Mouse (Mus musculus) heart, postnatal 36 days (tissue): ENCODE measurements around the gene Nrxn1. TPM values are rescaled to one million over a fixed set of nuclear protein-coding genes. Genes with fewer than 3 reads are reported as not detected.

ENCODE experiments used
- DNase-seq, 2 experiments: peaks; one replicate each; pipeline ENCODE4 v3.0.0; 2021 to 2022
- intact Hi-C: fragments of 180-260 bp; cut with DNase I; formaldehyde crosslinking; loops from one replicate; pipeline ENCODE4 v1.15.1; 2025
- total RNA-seq, 2 experiments: library from RNA; stranded (reverse); gene quantifications; 2 replicates each; pipeline ENCODE4 v1.2.3; 2021

The Nrxn1 gene
- total RNA-seq, 2 experiments from 2014 or later: 1.5 to 3.0 TPM

GRCm38 (mm10) chr17:90990747-90991146 lies 102.1 kb downstream of the Nrxn1 start:
- intact Hi-C loops: no loop called here

GRCm38 (mm10) chr17:90962904-90963531 lies 129.9 kb downstream of the Nrxn1 start:
- DNase-seq: peak in 1 of 2 experiments; percentile 3
- intact Hi-C loops: no loop called here

More at GRCm38 (mm10) chr17:90990747-90991146, 102.1 kb downstream of the Nrxn1 start:
- DNase-seq: no peak

GRCm38 (mm10) chr17:90955221-90955620 lies 137.7 kb downstream of the Nrxn1 start:
- intact Hi-C loops: no loop called here
- DNase-seq: no peak

GRCm38 (mm10) chr17:90934929-90935328 lies 157.9 kb downstream of the Nrxn1 start:
- no peak for DNase-seq
- intact Hi-C loops: no loop called here

GRCm38 (mm10) chr17:90913320-90913719 lies 179.6 kb downstream of the Nrxn1 start:
- intact Hi-C loops: no loop called here
- no peak for DNase-seq

- intact Hi-C loops: no loop called here
- DNase-seq: no peak
Observed at GRCm38 (mm10) chr17:90912746-90913145, 180.1 kb downstream of the Nrxn1 start.

- intact Hi-C loops: no loop called here
- DNase-seq: no peak
Observed at GRCm38 (mm10) chr17:90912341-90912740, 180.5 kb downstream of the Nrxn1 start.

- intact Hi-C loops: no loop called here
- no peak for DNase-seq
Observed at GRCm38 (mm10) chr17:90906118-90907093, 186.5 kb downstream of the Nrxn1 start.

- no peak for DNase-seq
- intact Hi-C loops: no loop called here
Observed at GRCm38 (mm10) chr17:90905143-90905542, 187.7 kb downstream of the Nrxn1 start.

- peak in 1 of 2 experiments; percentile 2 for DNase-seq
- intact Hi-C loops: no loop called here
Observed at GRCm38 (mm10) chr17:90892327-90893259, 200.3 kb downstream of the Nrxn1 start.

GRCm38 (mm10) chr17:90891711-90892110 lies 201.2 kb downstream of the Nrxn1 start:
- DNase-seq: no peak
- intact Hi-C loops: no loop called here

GRCm38 (mm10) chr17:90857225-90857624 lies 235.6 kb downstream of the Nrxn1 start:
- intact Hi-C loops: no loop called here
- DNase-seq: no peak

- no peak for DNase-seq
- intact Hi-C loops: no loop called here
Observed at GRCm38 (mm10) chr17:90843876-90844275, 249.0 kb downstream of the Nrxn1 start.

- no peak for DNase-seq
- intact Hi-C loops: no loop called here
Observed at GRCm38 (mm10) chr17:90843072-90843611, 249.7 kb downstream of the Nrxn1 start.

GRCm38 (mm10) chr17:90837022-90837414 lies 255.9 kb downstream of the Nrxn1 start:
- DNase-seq: no peak
- intact Hi-C loops: no loop called here

- intact Hi-C loops: no loop called here
Observed at GRCm38 (mm10) chr17:90836154-90837021, 256.5 kb downstream of the Nrxn1 start.

GRCm38 (mm10) chr17:90818340-90818739 lies 274.5 kb downstream of the Nrxn1 start:
- DNase-seq: no peak
- intact Hi-C loops: no loop called here

More at GRCm38 (mm10) chr17:90836154-90837021, 256.5 kb downstream of the Nrxn1 start:
- no peak for DNase-seq

- intact Hi-C loops: no loop called here
Observed at GRCm38 (mm10) chr17:90817898-90818297, 275.0 kb downstream of the Nrxn1 start.

GRCm38 (mm10) chr17:90815306-90815705 lies 277.6 kb downstream of the Nrxn1 start:
- intact Hi-C loops: no loop called here
- DNase-seq: no peak

More at GRCm38 (mm10) chr17:90817898-90818297, 275.0 kb downstream of the Nrxn1 start:
- DNase-seq: no peak
